Mouse (Mus musculus) heart, embryonic 16.5 days (tissue): ENCODE data around the gene Iqschfp. TPM values are rescaled to one million over a fixed set of nuclear protein-coding genes. Genes with fewer than 3 reads are reported as not detected.

Experiments
- ATAC-seq: fragments of 200-750 bp; cut with Nextera tagmentation; replicated peaks from 2 replicates; pipeline ENCODE4 v1.8.0; 2017; ENCODE audit warnings: moderate number of reproducible peaks; ENCODE audit not compliant: insufficient read depth, low FRiP score; ENCODE audit errors: extremely low read depth
- H3K27ac ChIP-seq: fragments of 300-500 bp; sonication (generic); 2 replicates; pipeline ENCODE4 v1.5.1; 2014; ENCODE audit warnings: mild to moderate bottlenecking, low read length, control low read depth, moderate library complexity
- H3K27me3 ChIP-seq: fragments of 300-500 bp; sonication (generic); 2 replicates; pipeline ENCODE4 v1.6.1; 2014; ENCODE audit warnings: low read length, mixed read lengths; ENCODE audit not compliant: control insufficient read depth, insufficient read depth
- H3K36me3 ChIP-seq: fragments of 300-500 bp; sonication (generic); 2 replicates; pipeline ENCODE4 v1.6.1; 2014; ENCODE audit not compliant: control insufficient read depth, insufficient read depth
- H3K4me1 ChIP-seq: fragments of 300-500 bp; sonication (generic); 2 replicates; pipeline ENCODE4 v1.6.1; 2014; ENCODE audit warnings: low read length, mixed read lengths; ENCODE audit not compliant: control insufficient read depth, insufficient read depth
- H3K4me2 ChIP-seq: fragments of 300-500 bp; sonication (generic); 2 replicates; pipeline ENCODE4 v1.6.1; 2014; ENCODE audit warnings: low read depth, mild to moderate bottlenecking, control low read depth, low read length
- H3K4me3 ChIP-seq: fragments of 300-500 bp; sonication (generic); 2 replicates; pipeline ENCODE4 v1.5.1; 2014; ENCODE audit warnings: mild to moderate bottlenecking, control low read depth, low read length
- H3K9ac ChIP-seq: fragments of 300-500 bp; sonication (generic); 2 replicates; pipeline ENCODE4 v1.6.1; 2014; ENCODE audit warnings: low read length, control low read depth
- H3K9me3 ChIP-seq: fragments of 300-500 bp; sonication (generic); replicated peaks from 2 replicates; pipeline ENCODE4 v1.6.1; 2016; ENCODE audit warnings: low read length; ENCODE audit not compliant: control insufficient read depth
- WGBS: fragments of 180-500 bp; shearing (Covaris S2); extraction: QIAGEN DNeasy Blood & Tissue Kit; methylation state at CpG from one replicate; pipeline ENCODE4 v1.1.7; 2014; 5-methylcytosine and 5-hydroxymethylcytosine counted together
- polyA plus RNA-seq: library from polyadenylated mRNA; unstranded; fragments of >200 nt; fragmentation: Nextera tagmentation; extraction: Ambion mirVana; gene quantifications from 2 replicates; pipeline ENCODE4 v1.2.1, GENCODE M21; 2015

The Iqschfp gene
- polyA plus RNA-seq, 1 experiment from 2014 or later = not detected

GRCm38 (mm10) chr3:67931914-67932313, 39.9 kb downstream of the Iqschfp start:
- Histone ChIP-seq H3K9me3 (no peaks in the 10 kb centered on the region), H3K4me3 (no peak overlapping the region), H3K4me2 (no peak overlapping the region), H3K36me3 (no peaks in the 10 kb centered on the region), H3K27ac (no peak overlapping the region), H3K27me3 (no peaks in the 10 kb centered on the region), H3K4me1 (no peaks in the 10 kb centered on the region), H3K9ac (no peak overlapping the region)
- 71% methylated on average over 3 of the region's 3 CpGs for WGBS
- peak; percentile 49 for ATAC-seq

- Histone ChIP-seq H3K9ac (no peak overlapping the region), H3K4me1 (no peaks in the 10 kb centered on the region), H3K4me2 (no peak overlapping the region), H3K4me3 (no peak overlapping the region), H3K36me3 (no peaks in the 10 kb centered on the region), H3K27me3 (no peaks in the 10 kb centered on the region), H3K9me3 (no peaks in the 10 kb centered on the region), H3K27ac (no peak overlapping the region)
- WGBS = 61% methylated on average over 3 of the region's 3 CpGs
- no peak for ATAC-seq
These were observed 43.8 kb downstream of the Iqschfp start for GRCm38 (mm10) chr3:67935829-67936228.

GRCm38 (mm10) chr3:67947000-67947399, 55.0 kb downstream of the Iqschfp start:
- Histone ChIP-seq H3K27ac (no peak overlapping the region), H3K4me3 (no peak overlapping the region), H3K9ac (no peak overlapping the region), H3K9me3 (no peaks in the 10 kb centered on the region), H3K36me3 (no peaks in the 10 kb centered on the region), H3K27me3 (no peaks in the 10 kb centered on the region), H3K4me2 (no peak overlapping the region), H3K4me1 (no peaks in the 10 kb centered on the region)
- ATAC-seq = no peak
- 85% methylated on average over 2 of the region's 2 CpGs for WGBS

GRCm38 (mm10) chr3:67952517-67952940, 60.5 kb downstream of the Iqschfp start:
- Histone ChIP-seq H3K27ac (no peak overlapping the region), H3K9me3 (no peaks in the 10 kb centered on the region), H3K36me3 (no peaks in the 10 kb centered on the region), H3K9ac (no peak overlapping the region), H3K4me3 (no peak overlapping the region), H3K4me2 (no peak overlapping the region), H3K27me3 (no peaks in the 10 kb centered on the region), H3K4me1 (0 out of 2 replicates have a peak, but pooled peaks cover 3% of the 10 kb centered on the region)
- no peak for ATAC-seq
- WGBS = 34% methylated on average over 5 of the region's 5 CpGs

- no peak for ATAC-seq
- no peaks in the 10 kb centered on the region for H3K9me3 ChIP-seq
- no peak overlapping the region for H3K9ac ChIP-seq
- H3K27me3 ChIP-seq = no peaks in the 10 kb centered on the region; the same call in 1 of the 2 replicates
- H3K27ac ChIP-seq = no peak overlapping the region
- no peaks in the 10 kb centered on the region for H3K36me3 ChIP-seq
- H3K4me1 ChIP-seq = 0 out of 2 replicates have a peak, but pooled peaks cover 3% of the 10 kb centered on the region
- no peak overlapping the region for H3K4me2 ChIP-seq
- H3K4me3 ChIP-seq = no peak overlapping the region
- WGBS = 39% methylated on average over 5 of the region's 5 CpGs
These were observed 62.5 kb downstream of the Iqschfp start for GRCm38 (mm10) chr3:67954459-67955065.

GRCm38 (mm10) chr3:67959672-67960071, 67.6 kb downstream of the Iqschfp start:
- ATAC-seq = no peak
- Histone ChIP-seq H3K27me3 (no peaks in the 10 kb centered on the region; the same call in 1 of the 2 replicates), H3K4me2 (no peak overlapping the region), H3K27ac (no peak overlapping the region), H3K4me3 (no peak overlapping the region), H3K4me1 (no peaks in the 10 kb centered on the region), H3K9me3 (no peaks in the 10 kb centered on the region), H3K36me3 (no peaks in the 10 kb centered on the region), H3K9ac (no peak overlapping the region)
- WGBS = 62% methylated on average over 7 of the region's 7 CpGs

GRCm38 (mm10) chr3:67960133-67960532, 68.1 kb downstream of the Iqschfp start:
- no peak overlapping the region for H3K4me2 ChIP-seq
- H3K9ac ChIP-seq = no peak overlapping the region
- no peak for ATAC-seq
- no peaks in the 10 kb centered on the region for H3K9me3 ChIP-seq
- H3K4me1 ChIP-seq = no peaks in the 10 kb centered on the region
- H3K4me3 ChIP-seq = no peak overlapping the region
- H3K36me3 ChIP-seq = no peaks in the 10 kb centered on the region
- H3K27ac ChIP-seq = no peak overlapping the region
- whole genome bisulfite sequencing = 44% methylated on average over 3 of the region's 3 CpGs
- no peaks in the 10 kb centered on the region; the same call in 1 of the 2 replicates for H3K27me3 ChIP-seq

DNA sequence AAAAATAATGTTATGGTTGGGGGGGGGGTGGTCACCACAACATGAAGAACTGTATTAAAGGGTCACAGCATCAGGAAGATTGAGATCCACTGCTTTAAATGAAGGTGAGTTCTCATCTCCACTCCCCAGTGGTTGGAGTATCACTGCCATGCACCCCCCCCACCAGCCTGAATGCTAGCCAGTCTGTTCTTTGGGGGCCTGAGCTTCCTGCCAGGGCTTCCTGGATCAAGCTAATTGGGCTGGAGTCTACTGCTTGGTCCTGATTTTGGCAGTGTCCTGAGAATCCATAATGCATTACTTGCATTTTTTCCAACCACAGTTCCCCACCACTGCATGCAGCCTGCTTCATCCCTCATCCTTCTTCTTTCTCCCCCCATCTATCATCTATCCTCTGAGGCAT, 68.7 kb downstream of the Iqschfp start:
- H3K9ac ChIP-seq = no peak overlapping the region
- H3K27ac ChIP-seq = no peak overlapping the region
- H3K4me1 ChIP-seq = no peaks in the 10 kb centered on the region
- ATAC-seq = no peak
- H3K4me3 ChIP-seq = no peak overlapping the region
- H3K4me2 ChIP-seq = no peak overlapping the region
- H3K9me3 ChIP-seq = no peaks in the 10 kb centered on the region
- H3K36me3 ChIP-seq = no peaks in the 10 kb centered on the region
- H3K27me3 ChIP-seq = no peaks in the 10 kb centered on the region; the same call in 1 of the 2 replicates

- Histone ChIP-seq H3K4me1 (no peaks in the 10 kb centered on the region), H3K27ac (no peak overlapping the region), H3K27me3 (no peaks in the 10 kb centered on the region; the same call in 1 of the 2 replicates), H3K36me3 (no peaks in the 10 kb centered on the region), H3K9ac (no peak overlapping the region), H3K4me3 (no peak overlapping the region), H3K4me2 (no peak overlapping the region), H3K9me3 (no peaks in the 10 kb centered on the region)
- WGBS = 81% methylated on average over 6 of the region's 6 CpGs
- ATAC-seq = no peak
These were observed 70.1 kb downstream of the Iqschfp start for GRCm38 (mm10) chr3:67961934-67962639.
